Mouse (Mus musculus): ENCODE measurements around the gene Cnr1. TPM values are rescaled to one million over a fixed set of nuclear protein-coding genes. Genes with fewer than 3 reads are reported as not detected.

The Cnr1 gene
- not detected in 2 replicates for total RNA-seq (2015; ENCODE audit: low replicate concordance)
- not detected in 2 replicates for total RNA-seq (2017; ENCODE audit: low replicate concordance)

GRCm38 (mm10) chr4:33924234-33924888 is at the start of gene Cnr1:
Cnr1 (plus strand) TSS chr4:33924593.
- ATAC-seq (replicated peaks; ENCODE audit: low FRiP score, poor library complexity, severe bottlenecking): no peak

GRCm38 (mm10) chr4:33879944-33880343 is 44.4 kb upstream of the Cnr1 start:
- no peak for ATAC-seq (replicated peaks; ENCODE audit: low FRiP score, poor library complexity, severe bottlenecking)

- no peak for ATAC-seq (replicated peaks; ENCODE audit: low FRiP score, poor library complexity, severe bottlenecking)
Observed at GRCm38 (mm10) chr4:33886026-33886425, 38.4 kb upstream of the Cnr1 start.

GRCm38 (mm10) chr4:33889976-33890375 is 34.4 kb upstream of the Cnr1 start:
- no peak for ATAC-seq (replicated peaks; ENCODE audit: low FRiP score, poor library complexity, severe bottlenecking)

GRCm38 (mm10) chr4:33892178-33892869 is 32.1 kb upstream of the Cnr1 start:
- no peak for ATAC-seq (replicated peaks; ENCODE audit: low FRiP score, poor library complexity, severe bottlenecking)

GRCm38 (mm10) chr4:33893841-33894240 is 30.6 kb upstream of the Cnr1 start:
- no peak for ATAC-seq (replicated peaks; ENCODE audit: low FRiP score, poor library complexity, severe bottlenecking)

GRCm38 (mm10) chr4:33895046-33895445 is 29.3 kb upstream of the Cnr1 start:
- no peak for ATAC-seq (replicated peaks; ENCODE audit: low FRiP score, poor library complexity, severe bottlenecking)

GRCm38 (mm10) chr4:33895491-33895890 is 28.9 kb upstream of the Cnr1 start:
- ATAC-seq (replicated peaks; ENCODE audit: low FRiP score, poor library complexity, severe bottlenecking): no peak

- no peak for ATAC-seq (replicated peaks; ENCODE audit: low FRiP score, poor library complexity, severe bottlenecking)
Observed at GRCm38 (mm10) chr4:33901659-33902058, 22.7 kb upstream of the Cnr1 start.

GRCm38 (mm10) chr4:33903812-33904340 is 20.5 kb upstream of the Cnr1 start:
- ATAC-seq (replicated peaks; ENCODE audit: low FRiP score, poor library complexity, severe bottlenecking): no peak

GRCm38 (mm10) chr4:33904826-33905225 is 19.6 kb upstream of the Cnr1 start:
- ATAC-seq (replicated peaks; ENCODE audit: low FRiP score, poor library complexity, severe bottlenecking): no peak

- ATAC-seq (replicated peaks; ENCODE audit: low FRiP score, poor library complexity, severe bottlenecking): no peak
Observed at GRCm38 (mm10) chr4:33908786-33909185, 15.6 kb upstream of the Cnr1 start.

- ATAC-seq (replicated peaks; ENCODE audit: low FRiP score, poor library complexity, severe bottlenecking): no peak
Observed at GRCm38 (mm10) chr4:33915730-33916129, 8.7 kb upstream of the Cnr1 start.

- no peak for ATAC-seq (replicated peaks; ENCODE audit: low FRiP score, poor library complexity, severe bottlenecking)
Observed at GRCm38 (mm10) chr4:33920807-33921206, 3.6 kb upstream of the Cnr1 start.

- ATAC-seq (replicated peaks; ENCODE audit: low FRiP score, poor library complexity, severe bottlenecking): no peak
Observed at GRCm38 (mm10) chr4:33923151-33923760, 1.1 kb upstream of the Cnr1 start.

- no peak for ATAC-seq (replicated peaks; ENCODE audit: low FRiP score, poor library complexity, severe bottlenecking)
Observed at GRCm38 (mm10) chr4:33923761-33924233, 596 bp upstream of the Cnr1 start.

- no peak for ATAC-seq (replicated peaks; ENCODE audit: low FRiP score, poor library complexity, severe bottlenecking)
Observed at GRCm38 (mm10) chr4:33924889-33925245, 474 bp downstream of the Cnr1 start.

- no peak for ATAC-seq (replicated peaks; ENCODE audit: low FRiP score, poor library complexity, severe bottlenecking)
Observed at GRCm38 (mm10) chr4:33925489-33925888, 1.1 kb downstream of the Cnr1 start.

- ATAC-seq (replicated peaks; ENCODE audit: low FRiP score, poor library complexity, severe bottlenecking): no peak
Observed at GRCm38 (mm10) chr4:33926010-33926409, 1.6 kb downstream of the Cnr1 start.

- ATAC-seq (replicated peaks; ENCODE audit: low FRiP score, poor library complexity, severe bottlenecking): no peak
Observed at GRCm38 (mm10) chr4:33926730-33927263, 2.4 kb downstream of the Cnr1 start.

All from erythroid progenitor cell, adult 5-6 weeks (primary cell).